Mouse (Mus musculus) CH12.LX (cell line): Measurements from ENCODE around the gene Hist1h2bf. TPM values are rescaled to one million over a fixed set of nuclear protein-coding genes. Genes with fewer than 3 reads are reported as not detected.
"Not testable (repeated sequence)": the region's sequence is repeated elsewhere in the genome, so short reads cannot be mapped to it uniquely, and the experiment has no call there.

Experiments
- DNase-seq: peaks from one replicate; pipeline ENCODE4 v3.0.0-alpha.2; 2013; ENCODE audit errors: extremely low read depth
- H3K27ac ChIP-seq: 2 replicates; pipeline ENCODE4 v1.5.1; 2012; ENCODE audit warnings: low read depth, mild to moderate bottlenecking, control low read depth, moderate library complexity; ENCODE audit not compliant: insufficient read depth
- H3K27me3 ChIP-seq: replicated peaks from 2 replicates; pipeline ENCODE3; 2012; ENCODE audit warnings: inconsistent platforms
- H3K36me3 ChIP-seq, 2 experiments: replicated peaks in 1 of 2; 2 replicates each; pipeline versions ENCODE3 to v1.6.1; 2012; ENCODE audit warnings: inconsistent platforms in 1 of 2, low read length in 1 of 2, mild to moderate bottlenecking in 1 of 2, mixed read lengths in 1 of 2, moderate library complexity in 1 of 2; ENCODE audit not compliant: control insufficient read depth in 1 of 2, insufficient read depth in 1 of 2
- H3K4me1 ChIP-seq, 2 experiments: 2 replicates each; pipeline ENCODE4 v1.6.1; 2012; ENCODE audit warnings: inconsistent platforms in 1 of 2, moderate library complexity in 1 of 2; ENCODE audit not compliant: insufficient read depth in 2 of 2, control insufficient read depth in 1 of 2
- H3K4me2 ChIP-seq: 2 replicates; pipeline ENCODE4 v1.6.1; 2012; ENCODE audit warnings: low read depth, mild to moderate bottlenecking, control low read depth; ENCODE audit not compliant: poor library complexity, insufficient read depth, severe bottlenecking
- H3K4me3 ChIP-seq, 3 experiments: fragments of 150-350 bp in 1 of 3; sonication (generic) in 1 of 3; replicated peaks in 1 of 3; 2 replicates each; pipeline versions ENCODE3 to v1.5.1; 2011 to 2012; ENCODE audit warnings: low read depth in 2 of 3, low read length in 2 of 3, mild to moderate bottlenecking in 2 of 3, moderate library complexity in 2 of 3, control low read depth in 1 of 3, improper control_type of control experiment in 1 of 3, inconsistent platforms in 1 of 3, mixed read lengths in 1 of 3; ENCODE audit not compliant: poor library complexity in 1 of 3
- H3K79me2 ChIP-seq: replicated peaks from 2 replicates; pipeline ENCODE4 v1.6.1; 2012; ENCODE audit warnings: mild to moderate bottlenecking, moderate library complexity; ENCODE audit not compliant: control insufficient read depth, poor library complexity, insufficient read depth, severe bottlenecking; ENCODE audit errors: extremely low read depth
- H3K9ac ChIP-seq: 2 replicates; pipeline ENCODE4 v1.6.1; 2012; ENCODE audit warnings: low read depth, mild to moderate bottlenecking, control low read depth, moderate library complexity; ENCODE audit not compliant: insufficient read depth
- H3K9me3 ChIP-seq: replicated peaks from 2 replicates; pipeline ENCODE3; 2012; ENCODE audit warnings: low read length, inconsistent platforms, mixed read lengths
- CTCF ChIP-seq, 2 experiments: IDR thresholded peaks in 1 of 2; conservative IDR thresholded peaks in 1 of 2; 2 replicates each; pipeline ENCODE4 v1.5.1; 2011 to 2012; ENCODE audit warnings: low read depth in 2 of 2, low read length in 2 of 2, improper control_type of control experiment in 1 of 2, inconsistent platforms in 1 of 2, mild to moderate bottlenecking in 1 of 2, moderate library complexity in 1 of 2
- ETS1 ChIP-seq: conservative IDR thresholded peaks from 2 replicates; pipeline ENCODE4 v1.6.1; 2012; ENCODE audit warnings: low read depth, mild to moderate bottlenecking, inconsistent platforms, low read length, improper control_type of control experiment, moderate library complexity
- HCFC1 ChIP-seq: IDR thresholded peaks from 2 replicates; pipeline ENCODE4 v1.6.1; 2012; ENCODE audit warnings: low read depth, mild to moderate bottlenecking, inconsistent platforms, low read length, improper control_type of control experiment
- MAFK ChIP-seq: IDR thresholded peaks from 2 replicates; pipeline ENCODE4 v1.6.1; 2011; ENCODE audit warnings: low read length, improper control_type of control experiment; ENCODE audit not compliant: insufficient replicate concordance
- MAX ChIP-seq: IDR thresholded peaks from 2 replicates; pipeline ENCODE4 v1.6.1; 2011; ENCODE audit warnings: low read length, improper control_type of control experiment
- MAZ ChIP-seq: IDR thresholded peaks from 2 replicates; pipeline ENCODE4 v1.6.1; 2012; ENCODE audit warnings: low read depth, mild to moderate bottlenecking, inconsistent platforms, low read length, improper control_type of control experiment, moderate library complexity
- MXI1 ChIP-seq: IDR thresholded peaks from 2 replicates; pipeline ENCODE4 v1.6.1; 2011; ENCODE audit warnings: mild to moderate bottlenecking, low read depth, low read length, improper control_type of control experiment
- MYC ChIP-seq: IDR thresholded peaks from 2 replicates; pipeline ENCODE4 v1.6.1; 2011; ENCODE audit warnings: low read depth, mild to moderate bottlenecking, improper control_type of control experiment, low read length
- NELFE ChIP-seq: IDR thresholded peaks from 2 replicates; pipeline ENCODE4 v1.6.1; 2011; ENCODE audit warnings: low read depth, low read length, improper control_type of control experiment
- POLR2A ChIP-seq: IDR thresholded peaks from 2 replicates; pipeline ENCODE4 v1.6.1; 2011; ENCODE audit warnings: low read depth, mild to moderate bottlenecking, improper control_type of control experiment, low read length
- POLR2AphosphoS2 ChIP-seq: IDR thresholded peaks from 2 replicates; pipeline ENCODE4 v1.6.1; 2011; ENCODE audit warnings: low read depth, low read length, improper control_type of control experiment
- RCOR1 ChIP-seq: conservative IDR thresholded peaks from 2 replicates; pipeline ENCODE4 v1.6.1; 2012; ENCODE audit warnings: low read depth, mild to moderate bottlenecking, inconsistent platforms, low read length, improper control_type of control experiment
- SIN3A ChIP-seq: IDR thresholded peaks from 2 replicates; pipeline ENCODE4 v1.6.1; 2012; ENCODE audit warnings: low read length, improper control_type of control experiment, inconsistent platforms
- SMC3 ChIP-seq: IDR thresholded peaks from 2 replicates; pipeline ENCODE4 v1.6.1; 2011; ENCODE audit warnings: low read depth, low read length, improper control_type of control experiment
- TBP ChIP-seq: conservative IDR thresholded peaks from 2 replicates; pipeline ENCODE4 v1.6.1; 2011; ENCODE audit warnings: low read depth, low read length, improper control_type of control experiment
- UBTF ChIP-seq: IDR thresholded peaks from 2 replicates; pipeline ENCODE4 v1.6.1; 2012; ENCODE audit warnings: low read depth, mild to moderate bottlenecking, inconsistent platforms, low read length, improper control_type of control experiment, moderate library complexity
- ZMIZ1 ChIP-seq: IDR thresholded peaks from 2 replicates; pipeline ENCODE4 v1.6.1; 2012; ENCODE audit warnings: low read depth, mild to moderate bottlenecking, inconsistent platforms, low read length, improper control_type of control experiment
- ZNF384 ChIP-seq: IDR thresholded peaks from 2 replicates; pipeline ENCODE4 v1.6.1; 2012; ENCODE audit warnings: low read depth, low read length, improper control_type of control experiment, inconsistent platforms
- dilution Hi-C: fragments of 300-500 bp; cut with MboI; formaldehyde crosslinking; loops from 2 replicates; pipeline ENCODE4 v1.14.3; 2020; ENCODE audit warnings: low sequenced_read_pairs; ENCODE audit not compliant: extremely low pct_unique_long_range_greater_than_20kb, extremely low pct_ligation_motif_present
- in situ Hi-C: fragments of 300-500 bp; cut with MboI; formaldehyde crosslinking; loops from 3 replicates; pipeline ENCODE4 v1.14.3; 2019; ENCODE audit warnings: low sequenced_read_pairs, low pct_ligation_motif_present, low pct_unique_long_range_greater_than_20kb, mixed read lengths
- polyA plus RNA-seq: library from polyadenylated mRNA; unstranded; fragments of >175 nt; gene quantifications from 2 replicates; pipeline ENCODE4 v1.2.1, GENCODE M21; 2012; ENCODE audit warnings: low read depth; ENCODE audit not compliant: insufficient read length
- total RNA-seq, 2 experiments: library from RNA; depleted of rRNA; stranded (reverse); fragments of 300-350 nt in 1 of 2; fragments of >200 nt in 1 of 2; gene quantifications; 2 replicates each; pipeline ENCODE4 v1.2.3; 2012 to 2014

Hist1h2bf gene
- total and polyA plus RNA-seq, 3 experiments: 1.7 to 1,243 (median 50.8) TPM

GRCm38 (mm10) chr13:23576351-23576881 lies 2.4 kb upstream of the Hist1h2bf start (continued):
- TF ChIP-seq MAZ: no peak
- TF ChIP-seq MAFK: no peak
- TF ChIP-seq CTCF (conservative IDR thresholded peaks at IDR 0.05 in 1 of 2, IDR thresholded peaks at IDR 0.05 in 1 of 2; ENCODE audit: low read depth in 2 of 2, low read length in 2 of 2): no peak
- TF ChIP-seq MYC: peak; percentile 27; the same call in 1 of the 2 replicates
- peak; percentile 99 for TF ChIP-seq POLR2AphosphoS2
- TF ChIP-seq SMC3: no peak; the same call in 1 of the 2 replicates
- TF ChIP-seq ZNF384: no peak
- peak; percentile 50; the same call in 1 of the 2 replicates for TF ChIP-seq SIN3A
- no peak for TF ChIP-seq MAX
- no peak for TF ChIP-seq ETS1
- peak; percentile 69; the same call in 1 of the 2 replicates for TF ChIP-seq RCOR1
- no peak for TF ChIP-seq TBP

- H3K9me3 ChIP-seq, H3K27me3 ChIP-seq, in situ Hi-C loops, H3K79me2 ChIP-seq, H3K36me3 ChIP-seq, DNase-seq, dilution Hi-C loops: not testable (repeated sequence)
- H3K4me1 ChIP-seq: peaks cover 0 to 20% of the 10 kb centered on the region in 2 experiments; a peak in 2 of 4 replicates
- peak overlapping the region; percentile 19 to 69 (median 46) for H3K4me3 ChIP-seq
- H3K4me2 ChIP-seq: peak overlapping the region; percentile 58; the same call in 1 of the 2 replicates
- TF ChIP-seq POLR2A (peak; percentile 92), HCFC1 (0 out of 2 replicates have a peak, but pooled peaks have one; percentile 6), MXI1 (peak; percentile 6; the same call in 1 of the 2 replicates), SIN3A (peak; percentile 8; the same call in 1 of the 2 replicates), UBTF (peak; percentile 91), NELFE (peak; percentile 83), ZMIZ1 (peak; percentile 98)
- H3K27ac ChIP-seq: peak overlapping the region; percentile 87
- peak overlapping the region; percentile 88 for H3K9ac ChIP-seq
Observed at GRCm38 (mm10) chr13:23575864-23576313, 1.9 kb upstream of the Hist1h2bf start.
